Mouse (Mus musculus) hindbrain, embryonic 15.5 days (tissue): ENCODE data around the gene Tspyl2. TPM values are rescaled to one million over a fixed set of nuclear protein-coding genes. Genes with fewer than 3 reads are reported as not detected.
A peak's percentile ranks its signal among the peaks of the same experiment; 100 is the strongest.
"Not testable (repeated sequence)": the region's sequence is repeated elsewhere in the genome, so short reads cannot be mapped to it uniquely, and the experiment has no call there.

Experiments
- ATAC-seq: fragments of 200-750 bp; cut with Nextera tagmentation; 2 replicates; pipeline ENCODE4 v1.8.0; 2017; ENCODE audit warnings: low read depth, moderate number of reproducible peaks, moderate TSS enrichment; ENCODE audit not compliant: low FRiP score
- H3K27ac ChIP-seq: fragments of 300-500 bp; sonication (generic); replicated peaks from 2 replicates; pipeline ENCODE4 v1.5.1; 2015; ENCODE audit warnings: mild to moderate bottlenecking, inconsistent platforms
- H3K27me3 ChIP-seq: fragments of 300-500 bp; sonication (generic); 2 replicates; pipeline ENCODE4 v1.6.1; 2015; ENCODE audit warnings: control low read depth, inconsistent platforms
- H3K36me3 ChIP-seq: fragments of 300-500 bp; sonication (generic); 2 replicates; pipeline ENCODE4 v1.6.1; 2015; ENCODE audit warnings: control low read depth, inconsistent platforms
- H3K4me1 ChIP-seq: fragments of 300-500 bp; sonication (generic); replicated peaks from 2 replicates; pipeline ENCODE4 v1.6.1; 2015; ENCODE audit warnings: control low read depth, inconsistent platforms
- H3K4me2 ChIP-seq: fragments of 300-500 bp; sonication (generic); 2 replicates; pipeline ENCODE4 v1.6.1; 2015; ENCODE audit warnings: moderate library complexity, mild to moderate bottlenecking, inconsistent platforms
- H3K4me3 ChIP-seq: fragments of 300-500 bp; sonication (generic); 2 replicates; pipeline ENCODE4 v1.5.1; 2015; ENCODE audit warnings: mild to moderate bottlenecking, inconsistent platforms
- H3K9ac ChIP-seq: fragments of 300-500 bp; sonication (generic); 2 replicates; pipeline ENCODE4 v1.6.1; 2015; ENCODE audit warnings: inconsistent platforms
- H3K9me3 ChIP-seq: fragments of 300-500 bp; sonication (generic); 2 replicates; pipeline ENCODE4 v1.6.1; 2016; ENCODE audit warnings: control low read depth, inconsistent platforms
- WGBS: fragments of 180-500 bp; shearing (Covaris S2); methylation state at CpG from one replicate; pipeline ENCODE4 v1.1.7; 2015; 5-methylcytosine and 5-hydroxymethylcytosine counted together
- polyA plus RNA-seq: library from polyadenylated mRNA; unstranded; fragments of >200 nt; fragmentation: Nextera tagmentation; extraction: Ambion mirVana; gene quantifications from 2 replicates; pipeline ENCODE4 v1.2.1, GENCODE M21; 2015

Gene Tspyl2
- polyA plus RNA-seq, result 53.1 and 63.9 TPM in 2 replicates

DNA sequence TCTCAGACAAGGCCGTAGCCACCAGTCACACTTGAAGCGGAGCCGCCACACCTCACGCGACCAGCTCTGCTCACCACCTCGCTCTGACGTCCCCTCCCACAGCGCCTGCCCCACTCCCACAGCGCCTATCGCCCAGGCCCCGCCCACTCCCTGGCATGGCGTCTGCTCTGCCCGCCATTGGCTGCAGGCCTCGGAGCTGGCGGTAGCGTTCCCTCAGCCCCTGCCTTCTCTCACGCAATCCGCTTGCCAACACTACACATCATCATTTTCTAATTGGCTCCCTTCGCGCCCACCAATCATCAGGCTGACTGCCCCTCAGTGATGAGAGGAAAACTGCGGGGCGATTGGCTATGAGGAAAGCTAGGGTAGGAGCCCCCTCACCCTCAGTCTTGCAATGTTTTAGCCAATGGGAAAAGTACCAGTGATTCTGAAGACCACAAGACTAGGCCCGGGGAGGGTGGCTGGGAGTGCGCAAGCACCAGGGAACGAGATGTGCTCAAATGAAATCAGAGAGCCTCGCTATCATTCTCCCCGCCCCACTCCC lies at the start of gene Tspyl2:
TSS of gene Tspyl2 (minus strand) at position 68 of the 544 bp plus-strand sequence.
- H3K4me1 ChIP-seq, result peaks cover 21% of the 10 kb centered on the region
- peaks cover 13% of the 10 kb centered on the region; the same call in 1 of the 2 replicates for H3K36me3 ChIP-seq
- peak within 1 kb of the TSS; percentile 62 for H3K4me2 ChIP-seq
- peak within 1 kb of the TSS; percentile 91 for H3K27ac ChIP-seq
- 15% methylated on average over 27 of the region's 27 CpGs for WGBS
- H3K27me3 ChIP-seq, result peaks cover 59% of the 10 kb centered on the region
- H3K4me3 ChIP-seq, result peak within 1 kb of the TSS; percentile 63
- peak; percentile 98 for ATAC-seq
- no peaks in the 10 kb centered on the region for H3K9me3 ChIP-seq
- peak within 1 kb of the TSS; percentile 78 for H3K9ac ChIP-seq

- Histone ChIP-seq H3K27me3 (peaks cover 38% of the 10 kb centered on the region; the same call in 1 of the 2 replicates), H3K9me3 (no peaks in the 10 kb centered on the region), H3K4me1 (peaks cover 25% of the 10 kb centered on the region), H3K36me3 (no peaks in the 10 kb centered on the region), H3K4me3 (peak within 1 kb of the TSS; percentile 63), H3K27ac (peak within 1 kb of the TSS; percentile 91), H3K9ac (peak within 1 kb of the TSS; percentile 60), H3K4me2 (peak within 1 kb of the TSS; percentile 66)
- ATAC-seq, result peak; percentile 96
- 16% methylated on average over 23 of the region's 24 CpGs for WGBS
Measured at GRCm38 (mm10) chrX:152368397-152369273, 26.4 kb upstream of the Tspyl2 start, which contains the start of gene Gpr173. Gene Gpr173, minus strand, starts transcription at chrX:152368704.

DNA sequence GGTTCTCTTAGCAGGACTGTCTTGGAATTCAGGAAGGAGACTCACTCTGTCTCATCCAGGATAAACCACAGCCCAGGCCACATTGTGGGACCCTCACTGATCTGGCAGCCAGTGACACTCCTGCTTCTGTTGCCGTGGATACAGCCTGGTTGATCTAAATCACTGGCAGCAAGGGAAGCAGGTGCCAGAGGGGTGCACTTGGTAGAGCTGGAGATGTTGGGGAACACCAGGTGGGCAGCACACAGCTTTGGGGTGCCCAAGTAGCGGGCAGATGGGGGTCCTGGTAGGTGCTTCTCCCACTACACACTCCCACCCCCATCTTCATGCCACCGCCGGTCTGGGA lies 25.8 kb upstream of the Tspyl2 start:
- Histone ChIP-seq H3K9me3 (no peaks in the 10 kb centered on the region), H3K4me2 (peak overlapping the region; percentile 66), H3K4me1 (peaks cover 25% of the 10 kb centered on the region), H3K4me3 (peak overlapping the region; percentile 63), H3K36me3 (no peaks in the 10 kb centered on the region), H3K27ac (peak overlapping the region; percentile 91), H3K27me3 (peaks cover 39% of the 10 kb centered on the region), H3K9ac (peak overlapping the region; percentile 60)
- ATAC-seq, result peak; percentile 28; the same call in 1 of the 2 replicates
- WGBS, result 22% methylated on average over 4 of the region's 4 CpGs

DNA sequence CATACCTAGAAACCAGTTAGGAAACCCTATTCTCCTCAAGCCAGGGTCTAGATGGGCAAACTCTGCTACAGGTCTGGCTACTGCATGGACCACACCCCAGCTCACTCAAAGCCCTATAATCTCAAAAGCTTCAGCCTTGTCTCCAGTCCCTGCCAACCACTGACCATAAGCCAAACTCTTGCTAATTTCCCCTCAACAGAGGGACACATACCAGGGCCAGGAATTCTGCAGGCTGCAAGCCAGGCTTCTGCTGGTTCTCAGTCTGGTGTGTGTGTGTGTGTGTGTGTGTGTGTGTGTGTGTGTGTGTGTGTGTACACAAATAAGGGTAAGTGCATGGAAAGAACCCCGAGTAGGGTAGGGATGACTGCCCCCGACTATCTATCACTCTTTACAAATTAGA lies 24.2 kb upstream of the Tspyl2 start:
- peaks cover 40% of the 10 kb centered on the region for H3K27me3 ChIP-seq
- peak overlapping the region; percentile 66 for H3K4me2 ChIP-seq
- H3K4me1 ChIP-seq, result peaks cover 25% of the 10 kb centered on the region
- H3K9me3 ChIP-seq, result no peaks in the 10 kb centered on the region
- H3K36me3 ChIP-seq, result no peaks in the 10 kb centered on the region
- no peak overlapping the region for H3K27ac ChIP-seq
- no peak for ATAC-seq
- H3K9ac ChIP-seq, result no peak overlapping the region
- 69% methylated on average over 2 of the region's 2 CpGs for WGBS
- H3K4me3 ChIP-seq, result peak overlapping the region; percentile 63; the same call in 1 of the 2 replicates

GRCm38 (mm10) chrX:152352553-152353153 lies 10.4 kb upstream of the Tspyl2 start:
- no peaks in the 10 kb centered on the region for H3K36me3 ChIP-seq
- 28% methylated on average over 5 of the region's 5 CpGs for WGBS
- peak; percentile 80 for ATAC-seq

DNA sequence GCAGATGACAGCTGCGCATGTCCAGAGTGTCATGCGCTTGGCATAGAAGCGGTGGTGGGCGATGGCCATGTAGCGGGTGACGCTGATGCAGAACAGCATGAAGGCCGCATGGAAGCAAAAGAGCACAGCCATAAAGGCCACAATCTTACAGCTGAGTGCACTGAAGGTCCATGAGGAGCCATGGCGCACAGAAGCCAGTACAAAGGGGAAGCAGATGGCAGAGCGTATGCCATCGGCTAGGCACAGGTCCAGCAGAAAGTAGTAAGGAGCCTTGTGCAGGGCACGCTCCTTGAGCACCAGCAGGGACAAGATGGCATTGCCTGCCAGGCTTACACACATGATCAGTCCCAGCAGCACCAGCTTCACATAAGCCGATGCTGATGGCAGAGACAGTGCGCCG lies 4.8 kb upstream of the Tspyl2 start:
- peaks cover 61% of the 10 kb centered on the region for H3K27me3 ChIP-seq
- 97% methylated on average over 14 of the region's 14 CpGs for WGBS
- no peaks in the 10 kb centered on the region for H3K9me3 ChIP-seq
- no peaks in the 10 kb centered on the region for H3K36me3 ChIP-seq
- H3K4me2 ChIP-seq, result no peak overlapping the region
- ATAC-seq, result no peak
- no peak overlapping the region for H3K4me3 ChIP-seq
- H3K27ac ChIP-seq, result no peak overlapping the region
- no peak overlapping the region for H3K9ac ChIP-seq
- H3K4me1 ChIP-seq, result no peaks in the 10 kb centered on the region

More at GRCm38 (mm10) chrX:152352553-152353153, 10.4 kb upstream of the Tspyl2 start:
- Histone ChIP-seq H3K9ac (no peak overlapping the region), H3K9me3 (no peaks in the 10 kb centered on the region), H3K4me3 (no peak overlapping the region), H3K4me2 (no peak overlapping the region), H3K4me1 (no peaks in the 10 kb centered on the region), H3K27me3 (peaks cover 32% of the 10 kb centered on the region), H3K27ac (no peak overlapping the region)

DNA sequence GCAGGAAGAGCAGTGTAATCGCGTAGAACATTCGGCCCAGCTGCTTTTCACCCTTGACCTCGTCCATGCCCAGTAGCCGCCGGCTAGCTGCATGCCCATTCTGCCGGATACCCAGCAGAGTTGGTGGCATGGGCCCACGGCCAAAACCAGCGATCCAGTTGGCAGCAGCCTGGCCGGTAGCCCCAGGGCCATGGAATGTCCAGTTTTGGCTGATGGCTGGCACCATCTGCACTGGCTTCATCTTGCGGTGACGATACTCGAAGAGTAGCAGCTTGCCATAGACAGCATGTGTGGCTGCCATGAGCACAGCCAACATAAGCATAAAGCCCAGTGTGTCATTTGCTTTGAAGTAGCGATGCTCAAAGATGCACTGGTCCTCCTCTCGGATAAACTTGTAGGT lies 4.4 kb upstream of the Tspyl2 start:
- Histone ChIP-seq H3K4me3 (no peak overlapping the region), H3K9ac (no peak overlapping the region), H3K4me2 (no peak overlapping the region), H3K27me3 (peaks cover 63% of the 10 kb centered on the region), H3K9me3 (no peaks in the 10 kb centered on the region), H3K27ac (no peak overlapping the region), H3K4me1 (no peaks in the 10 kb centered on the region), H3K36me3 (no peaks in the 10 kb centered on the region)
- WGBS, result 90% methylated on average over 15 of the region's 15 CpGs
- ATAC-seq, result no peak

GRCm38 (mm10) chrX:152342903-152343302 lies 678 bp upstream of the Tspyl2 start:
- Histone ChIP-seq H3K4me1 (peaks cover 16% of the 10 kb centered on the region), H3K9ac (no peak overlapping the region), H3K27ac (peak overlapping the region; percentile 91), H3K9me3 (no peaks in the 10 kb centered on the region), H3K4me3 (peak overlapping the region; percentile 63), H3K4me2 (peak overlapping the region; percentile 62), H3K36me3 (peaks cover 13% of the 10 kb centered on the region; the same call in 1 of the 2 replicates), H3K27me3 (peaks cover 60% of the 10 kb centered on the region)
- no peak for ATAC-seq
- 31% methylated on average over 6 of the region's 6 CpGs for WGBS

DNA sequence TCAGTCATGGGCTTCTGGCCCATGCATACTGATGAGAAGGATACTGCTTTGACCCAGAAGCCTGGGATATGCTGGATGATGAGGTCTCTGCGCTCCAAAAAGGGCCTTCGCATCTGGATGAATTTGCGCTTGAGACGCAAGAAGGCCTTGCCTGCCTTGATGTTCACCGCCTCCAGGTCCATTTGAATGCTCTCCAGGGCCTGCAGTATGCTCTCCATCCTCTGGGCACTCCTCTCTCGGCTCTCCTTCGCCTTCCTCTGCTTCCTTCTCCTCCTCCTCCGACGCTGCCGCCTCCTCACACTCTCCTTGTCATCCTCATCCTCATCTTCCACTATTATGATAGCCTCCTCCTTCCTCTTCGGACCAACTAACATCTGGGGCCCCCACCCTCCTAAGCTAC lies 729 bp downstream of the Tspyl2 start:
- peaks cover 58% of the 10 kb centered on the region for H3K27me3 ChIP-seq
- peaks cover 26% of the 10 kb centered on the region for H3K4me1 ChIP-seq
- 29% methylated on average over 11 of the region's 11 CpGs for WGBS
- no peak for ATAC-seq
- H3K27ac ChIP-seq, result peak overlapping the region; percentile 91
- H3K36me3 ChIP-seq, result peaks cover 13% of the 10 kb centered on the region; the same call in 1 of the 2 replicates
- H3K4me2 ChIP-seq, result peak overlapping the region; percentile 62
- H3K9me3 ChIP-seq, result no peaks in the 10 kb centered on the region
- peak overlapping the region; percentile 78 for H3K9ac ChIP-seq
- peak overlapping the region; percentile 63 for H3K4me3 ChIP-seq

- 20% methylated on average over 32 of the region's 33 CpGs for WGBS
- Histone ChIP-seq H3K9me3 (no peaks in the 10 kb centered on the region), H3K4me2 (peak overlapping the region; percentile 55), H3K4me1 (peaks cover 26% of the 10 kb centered on the region), H3K27ac (peak overlapping the region; percentile 92), H3K9ac (peak overlapping the region; percentile 42; the same call in 1 of the 2 replicates), H3K36me3 (peaks cover 13% of the 10 kb centered on the region; the same call in 1 of the 2 replicates), H3K4me3 (peak overlapping the region; percentile 24), H3K27me3 (peaks cover 29% of the 10 kb centered on the region)
- ATAC-seq, result peak; percentile 99
Measured at GRCm38 (mm10) chrX:152336546-152337332, 5.5 kb downstream of the Tspyl2 start.

GRCm38 (mm10) chrX:152336123-152336522 lies 6.1 kb downstream of the Tspyl2 start:
- not testable (repeated sequence) for ATAC-seq, H3K9me3 ChIP-seq, H3K9ac ChIP-seq, H3K4me3 ChIP-seq
- 32% methylated on average over 4 of the region's 4 CpGs for WGBS
- H3K27ac ChIP-seq, result peak overlapping the region; percentile 92
- H3K27me3 ChIP-seq, result peaks cover 25% of the 10 kb centered on the region
- peaks cover 23% of the 10 kb centered on the region for H3K4me1 ChIP-seq
- H3K36me3 ChIP-seq, result peaks cover 13% of the 10 kb centered on the region; the same call in 1 of the 2 replicates
- peak overlapping the region; percentile 55 for H3K4me2 ChIP-seq
